Mouse (Mus musculus) heart, postnatal 0 days (tissue): Measurements from ENCODE around the gene Tedc1. TPM values are rescaled to one million over a fixed set of nuclear protein-coding genes. Genes with fewer than 3 reads are reported as not detected.
A peak's percentile ranks its signal among the peaks of the same experiment; 100 is the strongest.

Source experiments
- ATAC-seq: fragments of 200-750 bp; cut with Nextera tagmentation; 2 replicates; pipeline ENCODE4 v1.8.0; 2017; ENCODE audit warnings: low read depth, moderate number of reproducible peaks, moderate library complexity; ENCODE audit not compliant: insufficient read depth
- DNase-seq: peaks from one replicate; pipeline ENCODE4 v3.0.0-alpha.2; 2016; ENCODE audit warnings: low spot score
- H3K27ac ChIP-seq: fragments of 300-500 bp; sonication (generic); 2 replicates; pipeline ENCODE4 v1.5.1; 2014; ENCODE audit warnings: low read depth, mild to moderate bottlenecking
- H3K27me3 ChIP-seq: fragments of 300-500 bp; sonication (generic); 2 replicates; pipeline ENCODE4 v1.6.1; 2014; ENCODE audit warnings: low read length, mixed read lengths; ENCODE audit not compliant: control insufficient read depth, insufficient read depth
- H3K36me3 ChIP-seq: fragments of 300-500 bp; sonication (generic); replicated peaks from 2 replicates; pipeline ENCODE4 v1.6.1; 2014; ENCODE audit warnings: low read length, mixed read lengths; ENCODE audit not compliant: control insufficient read depth, insufficient read depth
- H3K4me1 ChIP-seq: fragments of 300-500 bp; sonication (generic); 2 replicates; pipeline ENCODE4 v1.6.1; 2014; ENCODE audit warnings: antibody characterized with exemption; ENCODE audit not compliant: control insufficient read depth, insufficient read depth
- H3K4me2 ChIP-seq: fragments of 300-500 bp; sonication (generic); 2 replicates; pipeline ENCODE4 v1.6.1; 2014; ENCODE audit warnings: low read depth, mild to moderate bottlenecking, low read length, moderate library complexity
- H3K4me3 ChIP-seq: fragments of 300-500 bp; sonication (generic); 2 replicates; pipeline ENCODE4 v1.5.1; 2014; ENCODE audit warnings: low read depth, low read length
- H3K9ac ChIP-seq: fragments of 300-500 bp; sonication (generic); replicated peaks from 2 replicates; pipeline ENCODE4 v1.6.1; 2014; ENCODE audit warnings: low read depth, low read length, mixed read lengths
- H3K9me3 ChIP-seq: fragments of 300-500 bp; sonication (generic); replicated peaks from 2 replicates; pipeline ENCODE4 v1.6.1; 2016; ENCODE audit warnings: low read length; ENCODE audit not compliant: control insufficient read depth
- CTCF ChIP-seq: IDR thresholded peaks from 2 replicates; pipeline ENCODE4 v1.5.1; 2016; ENCODE audit warnings: antibody characterized with exemption, control low read depth, low read depth
- EP300 ChIP-seq: IDR thresholded peaks from 2 replicates; pipeline ENCODE4 v1.6.1; 2016; ENCODE audit warnings: antibody characterized with exemption, low read depth
- WGBS: fragments of 180-500 bp; shearing (Covaris S2); extraction: QIAGEN DNeasy Blood & Tissue Kit; methylation state at CpG from one replicate; pipeline ENCODE4 v1.1.7; 2014; 5-methylcytosine and 5-hydroxymethylcytosine counted together
- polyA plus RNA-seq: library from polyadenylated mRNA; unstranded; fragments of >200 nt; fragmentation: Nextera tagmentation; extraction: Ambion mirVana; gene quantifications from 2 replicates; pipeline ENCODE4 v1.2.1, GENCODE M21; 2015
- total RNA-seq: library from RNA; depleted of rRNA; stranded (reverse); fragments of >200 nt; gene quantifications from 2 replicates; pipeline ENCODE4 v1.2.3, GENCODE M21; 2014; ENCODE audit warnings: low replicate concordance

Gene Tedc1
- total and polyA plus RNA-seq, 2 experiments from 2014 or later = 4.5 to 6.7 TPM

GRCm38 (mm10) chr12:113132567-113132966 is 23.7 kb upstream of the Tedc1 start:
- Histone ChIP-seq H3K4me1 (peaks cover 41% of the 10 kb centered on the region), H3K27ac (peak overlapping the region; percentile 90), H3K27me3 (no peaks in the 10 kb centered on the region), H3K9me3 (no peaks in the 10 kb centered on the region), H3K4me2 (no peak overlapping the region), H3K36me3 (peaks cover 85% of the 10 kb centered on the region), H3K9ac (no peak overlapping the region), H3K4me3 (no peak overlapping the region)
- ATAC-seq = peak; percentile 96
- TF ChIP-seq CTCF = no peak
- peak; percentile 95; the same call in 1 of the 2 replicates for TF ChIP-seq EP300
- peak; percentile 93 for DNase-seq
- 10% methylated on average over 2 of the region's 2 CpGs for WGBS

GRCm38 (mm10) chr12:113133260-113133659 is 23.0 kb upstream of the Tedc1 start:
- Histone ChIP-seq H3K9ac (peak overlapping the region; percentile 34; the same call in 1 of the 2 replicates), H3K36me3 (peaks cover 78% of the 10 kb centered on the region), H3K4me1 (peaks cover 44% of the 10 kb centered on the region), H3K27ac (peak overlapping the region; percentile 90), H3K4me3 (no peak overlapping the region), H3K27me3 (no peaks in the 10 kb centered on the region), H3K9me3 (no peaks in the 10 kb centered on the region), H3K4me2 (no peak overlapping the region)
- 56% methylated on average over 9 of the region's 9 CpGs for WGBS
- ATAC-seq (0 out of 2 replicates have a peak, but pooled peaks have one; percentile 0), DNase-seq (peak; percentile 32)
- no peak for TF ChIP-seq EP300
- TF ChIP-seq CTCF = no peak

GRCm38 (mm10) chr12:113133861-113134403 is 22.3 kb upstream of the Tedc1 start:
- Histone ChIP-seq H3K27ac (peak overlapping the region; percentile 90), H3K4me3 (no peak overlapping the region), H3K27me3 (no peaks in the 10 kb centered on the region), H3K9ac (peak overlapping the region; percentile 34; the same call in 1 of the 2 replicates), H3K36me3 (peaks cover 72% of the 10 kb centered on the region), H3K4me2 (no peak overlapping the region), H3K9me3 (no peaks in the 10 kb centered on the region), H3K4me1 (peaks cover 51% of the 10 kb centered on the region)
- TF ChIP-seq CTCF (no peak), EP300 (no peak)
- no peak for ATAC-seq
- no peak for DNase-seq
- 55% methylated on average over 5 of the region's 5 CpGs for WGBS

- Histone ChIP-seq H3K27me3 (no peaks in the 10 kb centered on the region), H3K36me3 (peaks cover 66% of the 10 kb centered on the region), H3K4me1 (peaks cover 56% of the 10 kb centered on the region), H3K9me3 (no peaks in the 10 kb centered on the region), H3K27ac (0 out of 2 replicates have a peak overlapping the region, but pooled peaks have one; percentile 12), H3K4me2 (no peak overlapping the region), H3K4me3 (no peak overlapping the region), H3K9ac (0 out of 2 replicates have a peak overlapping the region, but pooled peaks have one; percentile 34)
- DNase-seq (no peak), ATAC-seq (no peak)
- no peak for TF ChIP-seq CTCF
- TF ChIP-seq EP300 = no peak
- WGBS = 61% methylated on average over 4 of the region's 4 CpGs
Observed at GRCm38 (mm10) chr12:113134502-113134901, 21.7 kb upstream of the Tedc1 start.

- Histone ChIP-seq H3K36me3 (peaks cover 57% of the 10 kb centered on the region), H3K4me1 (peaks cover 60% of the 10 kb centered on the region), H3K4me3 (no peak overlapping the region), H3K9ac (no peak overlapping the region), H3K4me2 (no peak overlapping the region), H3K27me3 (no peaks in the 10 kb centered on the region), H3K27ac (no peak overlapping the region), H3K9me3 (no peaks in the 10 kb centered on the region)
- 71% methylated on average over 7 of the region's 7 CpGs for WGBS
- DNase-seq (no peak), ATAC-seq (no peak)
- TF ChIP-seq EP300 (no peak), CTCF (no peak)
Observed at GRCm38 (mm10) chr12:113135401-113135800, 20.8 kb upstream of the Tedc1 start.
